Mouse (Mus musculus) gastrocnemius, adult 8-10 months (tissue): ENCODE measurements at regions not wholly inside any gene's neighbourhood (a gene's known extent, or its start where the extent isn't known, plus 50 kb on each side); places are given as distances from the start of the nearest gene placed in this dataset. TPM values are rescaled to one million over a fixed set of nuclear protein-coding genes. Genes with fewer than 3 reads are reported as not detected.

Source experiments
- DNase-seq, 2 experiments: peaks; one replicate each; pipeline ENCODE4 v3.0.0; 2022; ENCODE audit warnings: low spot score in 2 of 2
- microRNA-seq: library from miRNA; unstranded; fragments of <30 nt; microRNA quantifications from one replicate; pipeline ENCODE4 v1.2.0, GENCODE M21; 2022

- DNase-seq: no peak
These were observed 257.7 kb upstream of the Atp11b start for GRCm38 (mm10) chr3:35496027-35496824.

GRCm38 (mm10) chr3:35510314-35510713 is 243.6 kb upstream of the Atp11b start:
- no peak for DNase-seq

DNA sequence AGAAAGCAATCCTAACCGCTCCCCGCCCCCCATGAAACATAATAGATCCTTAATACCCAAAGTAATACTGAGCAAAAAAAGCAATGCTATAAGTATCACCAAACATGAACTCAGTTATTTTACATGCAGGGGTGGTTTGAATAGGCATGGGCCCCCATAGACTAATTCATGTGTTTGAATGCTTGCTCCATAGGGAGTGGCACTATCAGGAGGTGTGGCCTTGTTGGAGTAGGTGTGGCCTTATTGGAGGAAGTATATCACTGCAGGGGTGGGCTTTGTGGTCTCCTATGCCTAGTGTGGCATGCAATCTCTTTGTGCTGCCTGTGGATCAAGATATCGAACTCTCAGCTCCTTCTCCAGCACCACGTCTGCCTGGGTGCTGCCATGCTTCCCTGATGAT is 237.4 kb upstream of the Atp11b start:
- DNase-seq: no peak

- no peak for DNase-seq
These were observed 233.8 kb upstream of the Atp11b start for GRCm38 (mm10) chr3:35520131-35520530.

GRCm38 (mm10) chr3:35547696-35548095 is 206.2 kb upstream of the Atp11b start:
- no peak for DNase-seq

- no peak for DNase-seq
These were observed 202.1 kb upstream of the Atp11b start for GRCm38 (mm10) chr3:35551791-35552190.

DNA sequence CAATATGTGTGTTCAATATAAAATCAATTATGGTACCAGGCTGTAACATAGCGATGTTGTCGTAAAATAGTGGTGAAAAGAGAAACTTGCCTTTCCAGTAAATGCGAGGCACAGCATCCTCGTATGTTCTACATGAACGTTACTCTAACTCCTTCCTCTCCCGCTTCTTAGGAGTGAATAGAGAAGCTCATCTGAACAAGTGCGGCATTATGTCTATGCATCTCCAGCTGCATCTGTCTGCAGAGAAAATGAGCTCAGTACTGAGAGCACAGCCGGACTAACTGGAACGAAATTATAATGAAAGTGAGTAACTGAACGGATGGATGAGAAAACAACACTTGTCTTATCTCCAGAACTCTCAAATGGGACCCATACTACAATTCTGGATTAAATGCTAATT is 193.5 kb upstream of the Atp11b start:
- no peak for DNase-seq

GRCm38 (mm10) chr3:35574402-35574801 is 179.5 kb upstream of the Atp11b start:
- no peak for DNase-seq

Small RNA genes lying in the stretch of these regions (microRNA-seq; reads per million reads assigned to microRNA genes)
- not detected for gene Gm25442
